In genomic region chr11:77763673-77764340, GRCm38 (mm10) we compare ENCODE assay signal across 8 mouse cellular contexts. TPM values are rescaled to one million over a fixed set of nuclear protein-coding genes. Genes with fewer than 3 reads are reported as not detected.
DNase-seq lines count a peak whose midpoint lies in the region; ATAC-seq and TF ChIP-seq lines count a peak whose summit lies in the region.

No protein-coding gene starts in this region.

- peak; percentile 23; the same call in 1 of the 2 replicates for ATAC-seq in heart, embryonic 15.5 days (replicated peaks; ENCODE audit: insufficient number of reproducible peaks, insufficient read depth, low FRiP score, low read depth)
- ATAC-seq in lung, postnatal 0 days, result peak; percentile 46

- no peaks in the 10 kb centered on the region for H3K36me3 ChIP-seq in heart, embryonic 15.5 days
- H3K36me3 ChIP-seq in lung, postnatal 0 days (ENCODE audit: insufficient read depth, low read length), result no peaks in the 10 kb centered on the region

- H3K4me3 ChIP-seq in heart, embryonic 15.5 days, result peak overlapping the region; percentile 71
- peak overlapping the region; percentile 88 for H3K4me3 ChIP-seq in lung, postnatal 0 days (ENCODE audit: low read depth, low read length)

- H3K27me3 ChIP-seq in heart, embryonic 15.5 days, result no peaks in the 10 kb centered on the region
- no peaks in the 10 kb centered on the region for H3K27me3 ChIP-seq in lung, postnatal 0 days (replicated peaks; ENCODE audit: insufficient read depth, low read length)

- TF ChIP-seq CTCF in lung, postnatal 0 days (IDR thresholded peaks at IDR 0.05), result no peak

- H3K9ac ChIP-seq in heart, embryonic 15.5 days, result peak overlapping the region; percentile 78
- peak overlapping the region; percentile 62 for H3K9ac ChIP-seq in lung, postnatal 0 days (replicated peaks; ENCODE audit: low read depth)

- 5% methylated on average over 26 of the region's 26 CpGs for WGBS in heart, embryonic 15.5 days
- WGBS in lung, postnatal 0 days, result 6% methylated on average over 25 of the region's 26 CpGs

- peak; percentile 17 for DNase-seq in CD4-positive helper T cell, adult 2 months (ENCODE audit: low read depth, low spot score)
- DNase-seq in MN1 (ENCODE audit: low spot score), result peak; percentile 59
- DNase-seq in embryo, embryonic 9.5 days (ENCODE audit: extremely low spot score), result peak; percentile 74
- peak; percentile 90 for DNase-seq in kidney, postnatal 14 days
- peak; percentile 89 for DNase-seq in lung, postnatal 0 days (ENCODE audit: low spot score)
- DNase-seq in right cerebral cortex, adult 2 months (ENCODE audit: low spot score in 2 of 2), result peak; percentile 47 to 51
- no peak for DNase-seq in c-Kit-positive CD71-positive TER-119-positive erythroid progenitor cells, embryonic 14.5 days (ENCODE audit: low spot score)

- peak overlapping the region; percentile 81 for H3K27ac ChIP-seq in heart, embryonic 15.5 days
- H3K27ac ChIP-seq in lung, postnatal 0 days (ENCODE audit: low read length), result peak overlapping the region; percentile 89

- H3K4me2 ChIP-seq in heart, embryonic 15.5 days, result peak overlapping the region; percentile 84
- H3K4me2 ChIP-seq in lung, postnatal 0 days (replicated peaks; ENCODE audit: low read depth, low read length), result peak overlapping the region; percentile 96

- H3K4me1 ChIP-seq in heart, embryonic 15.5 days (replicated peaks), result peaks cover 39% of the 10 kb centered on the region
- H3K4me1 ChIP-seq in lung, postnatal 0 days (ENCODE audit: insufficient read depth, low read depth, low read length), result peaks cover 25% of the 10 kb centered on the region

- TF ChIP-seq EP300 in lung, postnatal 0 days (IDR thresholded peaks at IDR 0.05), result no peak

- H3K9me3 ChIP-seq in heart, embryonic 15.5 days (replicated peaks), result no peaks in the 10 kb centered on the region
- H3K9me3 ChIP-seq in lung, postnatal 0 days (ENCODE audit: low read length), result no peaks in the 10 kb centered on the region

RNA-seq across cellular contexts. Expression of gene Myo18a, which starts 0.8 kb away (rescaled TPM):
- 107 and 109 TPM in 2 replicates for polyA plus RNA-seq in heart, embryonic 15.5 days (2015; fragmentation: Nextera tagmentation; extraction: Ambion mirVana)
- polyA plus RNA-seq in lung, postnatal 0 days (2015; fragmentation: Nextera tagmentation; extraction: Ambion mirVana), result 21.6 and 33.3 TPM in 2 replicates

RNA-seq across cellular contexts. Expression of gene Gm10277, which starts 23.7 kb away (rescaled TPM):
- 0.93 and 1.4 TPM in 2 replicates for polyA plus RNA-seq in heart, embryonic 15.5 days (2015; fragmentation: Nextera tagmentation; extraction: Ambion mirVana)
- polyA plus RNA-seq in lung, postnatal 0 days (2015; fragmentation: Nextera tagmentation; extraction: Ambion mirVana), result 0.90 and 1.2 TPM in 2 replicates

RNA-seq across cellular contexts. Expression of gene Cryba1, which starts 38.7 kb away (rescaled TPM):
- polyA plus RNA-seq in heart, embryonic 15.5 days (2015; fragmentation: Nextera tagmentation; extraction: Ambion mirVana), result not detected in 2 replicates
- not detected in 2 replicates for polyA plus RNA-seq in lung, postnatal 0 days (2015; fragmentation: Nextera tagmentation; extraction: Ambion mirVana)
